ENCODE assay signal across 10 mouse cellular contexts in genomic region chr7:139877167-139877792, GRCm38 (mm10). TPM values are rescaled to one million over a fixed set of nuclear protein-coding genes. Genes with fewer than 3 reads are reported as not detected.
DNase-seq lines count a peak whose midpoint lies in the region; ATAC-seq and TF ChIP-seq lines count a peak whose summit lies in the region.
"Had no signal": no experiment of that assay in that cellular context is flagged by ENCODE, and none has a peak within 500 bp of the region (broad histone marks: within the 10 kb centered on the region; RNA-seq: fewer than 3 reads in every experiment).

No protein-coding gene starts in this region.

- 64% methylated on average over 10 of the region's 10 CpGs for WGBS in heart, postnatal 0 days
- WGBS in hindbrain, embryonic 10.5 days, result 74% methylated on average over 10 of the region's 10 CpGs
- 66% methylated on average over 10 of the region's 10 CpGs for WGBS in midbrain, embryonic 15.5 days

- H3K4me2 ChIP-seq in heart, postnatal 0 days (ENCODE audit: low read depth, low read length), result no peak overlapping the region
- H3K4me2 ChIP-seq in midbrain, embryonic 15.5 days, result no peak overlapping the region

- DNase-seq in heart, postnatal 0 days (ENCODE audit: low spot score), result no peak
- no peak for DNase-seq in heart, postnatal 25 days (ENCODE audit: low spot score)
- peak; percentile 10 for DNase-seq in thymus, postnatal 0 days (ENCODE audit: low spot score)
- DNase-seq in thymus, postnatal 36 days, result no peak
- DNase-seq in hindbrain, embryonic 10.5 days (ENCODE audit: low spot score), result peak; percentile 19
- no peak for DNase-seq in thymus, postnatal 14 days
- no peak for DNase-seq in natural killer cell, adult 2 months (ENCODE audit: low spot score in 2 of 2)

- no peak overlapping the region for H3K4me3 ChIP-seq in heart, postnatal 0 days (ENCODE audit: low read depth, low read length)
- H3K4me3 ChIP-seq in hindbrain, embryonic 10.5 days, result no peak overlapping the region
- no peak overlapping the region for H3K4me3 ChIP-seq in midbrain, embryonic 15.5 days

- intact Hi-C loops in heart, postnatal 25 days (cut with DNase I), result loop anchor here (5.0 kb wide), 1 partner anchor 175 kb away; no protein-coding TSS in a partner anchor

- no peak overlapping the region for H3K9ac ChIP-seq in heart, postnatal 0 days (replicated peaks; ENCODE audit: low read depth, low read length)
- H3K9ac ChIP-seq in midbrain, embryonic 15.5 days, result no peak overlapping the region

- no peak for ATAC-seq in heart, postnatal 0 days (ENCODE audit: insufficient read depth, low read depth)
- peak; percentile 87 for ATAC-seq in midbrain, embryonic 15.5 days (replicated peaks)

- no peaks in the 10 kb centered on the region for H3K9me3 ChIP-seq in heart, postnatal 0 days (replicated peaks; ENCODE audit: control insufficient read depth, low read length)
- H3K9me3 ChIP-seq in hindbrain, embryonic 10.5 days, result no peaks in the 10 kb centered on the region
- no peaks in the 10 kb centered on the region for H3K9me3 ChIP-seq in midbrain, embryonic 15.5 days

- H3K27ac ChIP-seq in heart, postnatal 0 days (ENCODE audit: low read depth), result no peak overlapping the region
- no peak overlapping the region for H3K27ac ChIP-seq in hindbrain, embryonic 10.5 days
- H3K27ac ChIP-seq in midbrain, embryonic 15.5 days, result no peak overlapping the region

- TF ChIP-seq EP300 in heart, postnatal 0 days (IDR thresholded peaks at IDR 0.05; ENCODE audit: low read depth), result no peak

- H3K4me1 ChIP-seq in heart, postnatal 0 days (ENCODE audit: control insufficient read depth, insufficient read depth), result no peaks in the 10 kb centered on the region
- no peaks in the 10 kb centered on the region for H3K4me1 ChIP-seq in hindbrain, embryonic 10.5 days (replicated peaks)
- peaks cover 2% of the 10 kb centered on the region; the same call in 1 of the 2 replicates for H3K4me1 ChIP-seq in midbrain, embryonic 15.5 days

- no peaks in the 10 kb centered on the region for H3K27me3 ChIP-seq in heart, postnatal 0 days (ENCODE audit: control insufficient read depth, insufficient read depth, low read length)
- H3K27me3 ChIP-seq in hindbrain, embryonic 10.5 days (ENCODE audit: insufficient read depth, poor library complexity, severe bottlenecking), result no peaks in the 10 kb centered on the region
- no peaks in the 10 kb centered on the region for H3K27me3 ChIP-seq in midbrain, embryonic 15.5 days (replicated peaks)

- TF ChIP-seq CTCF in heart, postnatal 0 days (IDR thresholded peaks at IDR 0.05; ENCODE audit: low read depth), result peak; percentile 60

- H3K36me3 ChIP-seq in heart, postnatal 0 days (replicated peaks; ENCODE audit: control insufficient read depth, insufficient read depth, low read length), result no peaks in the 10 kb centered on the region
- peaks cover 9% of the 10 kb centered on the region; the same call in 1 of the 2 replicates for H3K36me3 ChIP-seq in hindbrain, embryonic 10.5 days
- no peaks in the 10 kb centered on the region for H3K36me3 ChIP-seq in midbrain, embryonic 15.5 days (replicated peaks)

RNA-seq across cellular contexts. Expression of gene Kndc1, which starts 17.2 kb away (rescaled TPM):
- 0.23 TPM in 1 of 2 replicates, not detected in the other for total RNA-seq in heart, postnatal 0 days (2014; rRNA removed; ENCODE audit: low replicate concordance)
- polyA plus RNA-seq in heart, postnatal 0 days (2015; fragmentation: Nextera tagmentation; extraction: Ambion mirVana), result 0.08 TPM in 1 of 2 replicates, not detected in the other
- not detected for total RNA-seq in heart, postnatal 25 days (2021)
- 0.90 and 1.0 TPM in 2 replicates for polyA plus RNA-seq in thymus, postnatal 0 days (2015; fragmentation: Nextera tagmentation; extraction: Ambion mirVana)
- polyA plus RNA-seq in hindbrain, embryonic 10.5 days (2016; fragmentation: Nextera tagmentation; extraction: Ambion mirVana), result 0.58 and 1.0 TPM in 2 replicates
- 20.2 and 22.4 TPM in 2 replicates for polyA plus RNA-seq in midbrain, embryonic 15.5 days (2015; fragmentation: Nextera tagmentation; extraction: Ambion mirVana)
- total RNA-seq: MEL had no signal
- polyA plus RNA-seq: liver, embryonic 16.5 days had no signal

RNA-seq across cellular contexts. Expression of gene Adgra1, which starts 43.3 kb away (rescaled TPM):
- not detected in 2 replicates for total RNA-seq in heart, postnatal 0 days (2014; rRNA removed; ENCODE audit: low replicate concordance)
- polyA plus RNA-seq in heart, postnatal 0 days (2015; fragmentation: Nextera tagmentation; extraction: Ambion mirVana), result 0.12 TPM in 1 of 2 replicates, not detected in the other
- under 1 TPM in 1 of 2 experiments, not detected in 1; 0.28 TPM for total RNA-seq in heart, postnatal 25 days (2021)
- polyA plus RNA-seq in thymus, postnatal 0 days (2015; fragmentation: Nextera tagmentation; extraction: Ambion mirVana), result not detected in 2 replicates
- polyA plus RNA-seq in hindbrain, embryonic 10.5 days (2016; fragmentation: Nextera tagmentation; extraction: Ambion mirVana), result 8.2 and 19.2 TPM in 2 replicates
- 28.4 and 35.2 TPM in 2 replicates for polyA plus RNA-seq in midbrain, embryonic 15.5 days (2015; fragmentation: Nextera tagmentation; extraction: Ambion mirVana)
- total RNA-seq: MEL had no signal

Comparison
In these comparisons a context has a peak if more than half of its experiments do, and no peak if none do; other contexts are left out.
1. DNase-seq: peak in thymus, postnatal 0 days (single experiment) and hindbrain, embryonic 10.5 days (single experiment); none in heart, postnatal 0 days (single experiment), heart, postnatal 25 days (single experiment), thymus, postnatal 36 days (0 of 2), thymus, postnatal 14 days (single experiment) and natural killer cell, adult 2 months (0 of 2).
2. RNA of gene Kndc1, which starts 17.2 kb away (polyA plus RNA-seq): 20.2 to 22.4 TPM in midbrain, embryonic 15.5 days; 0.58 to 1.0 TPM in hindbrain, embryonic 10.5 days, 0.90 to 1.0 TPM in thymus, postnatal 0 days and 0.08 TPM in heart, postnatal 0 days; every median in the first group is over 10 times any median in the second.